Mouse (Mus musculus) limb, embryonic 11.5 days (tissue): ENCODE measurements around the gene Gtdc1. TPM values are rescaled to one million over a fixed set of nuclear protein-coding genes. Genes with fewer than 3 reads are reported as not detected.

ENCODE experiments used
- ATAC-seq: fragments of 200-750 bp; cut with Nextera tagmentation; 2 replicates; pipeline ENCODE4 v1.8.0; 2017; ENCODE audit warnings: low read depth; ENCODE audit not compliant: insufficient number of reproducible peaks, low FRiP score, low TSS enrichment
- DNase-seq: peaks from one replicate; pipeline ENCODE4 v3.0.0-alpha.2; 2015; ENCODE audit warnings: low spot score
- H3K27ac ChIP-seq: fragments of 300-500 bp; sonication (generic); replicated peaks from 2 replicates; pipeline ENCODE4 v1.5.1; 2014; ENCODE audit warnings: low read depth, mild to moderate bottlenecking, low read length
- H3K27me3 ChIP-seq: fragments of 300-500 bp; sonication (generic); 2 replicates; pipeline ENCODE4 v1.6.1; 2014; ENCODE audit warnings: mild to moderate bottlenecking, low read length, mixed read lengths; ENCODE audit not compliant: control insufficient read depth, insufficient read depth
- H3K36me3 ChIP-seq: fragments of 300-500 bp; sonication (generic); 2 replicates; pipeline ENCODE4 v1.6.1; 2014; ENCODE audit warnings: mild to moderate bottlenecking, low read length, moderate library complexity, mixed read lengths; ENCODE audit not compliant: control insufficient read depth, insufficient read depth
- H3K4me1 ChIP-seq: fragments of 300-500 bp; sonication (generic); 2 replicates; pipeline ENCODE4 v1.6.1; 2014; ENCODE audit warnings: low read length, mixed read lengths; ENCODE audit not compliant: control insufficient read depth, insufficient read depth
- H3K4me2 ChIP-seq: fragments of 300-500 bp; sonication (generic); 2 replicates; pipeline ENCODE4 v1.6.1; 2014; ENCODE audit warnings: low read depth, mild to moderate bottlenecking, moderate library complexity; ENCODE audit not compliant: severe bottlenecking
- H3K4me3 ChIP-seq: fragments of 300-500 bp; sonication (generic); 2 replicates; pipeline ENCODE4 v1.5.1; 2014; ENCODE audit warnings: low read depth, low read length
- H3K9ac ChIP-seq: fragments of 300-500 bp; sonication (generic); 2 replicates; pipeline ENCODE4 v1.6.1; 2014; ENCODE audit warnings: mild to moderate bottlenecking, low read length
- H3K9me3 ChIP-seq: fragments of 300-500 bp; sonication (generic); 2 replicates; pipeline ENCODE4 v1.6.1; 2016; ENCODE audit warnings: low read length; ENCODE audit not compliant: control insufficient read depth
- WGBS: fragments of 180-500 bp; shearing (Covaris S2); extraction: QIAGEN DNeasy Blood & Tissue Kit; methylation state at CpG from one replicate; pipeline ENCODE4 v1.1.7; 2014; 5-methylcytosine and 5-hydroxymethylcytosine counted together
- polyA plus RNA-seq: library from polyadenylated mRNA; unstranded; fragments of >200 nt; fragmentation: Nextera tagmentation; extraction: Ambion mirVana; gene quantifications from 2 replicates; pipeline ENCODE4 v1.2.1, GENCODE M21; 2014

Gene Gtdc1
- polyA plus RNA-seq, 1 experiment from 2014 or later = 9.7 TPM

- Histone ChIP-seq H3K9me3 (no peaks in the 10 kb centered on the region), H3K4me3 (no peak overlapping the region), H3K4me2 (peak overlapping the region; percentile 97; the same call in 1 of the 2 replicates), H3K36me3 (no peaks in the 10 kb centered on the region), H3K27me3 (0 out of 2 replicates have a peak, but pooled peaks cover 3% of the 10 kb centered on the region), H3K4me1 (no peaks in the 10 kb centered on the region; the same call in 1 of the 2 replicates), H3K9ac (no peak overlapping the region), H3K27ac (no peak overlapping the region)
- WGBS = 50% methylated on average over 12 of the region's 12 CpGs
- ATAC-seq (no peak), DNase-seq (no peak)
Measured at GRCm38 (mm10) chr2:44557669-44558281, 369.7 kb downstream of the Gtdc1 start.

GRCm38 (mm10) chr2:44556861-44557592 lies 370.4 kb downstream of the Gtdc1 start:
- peak; percentile 70; the same call in 1 of the 2 replicates for ATAC-seq
- Histone ChIP-seq H3K27ac (no peak overlapping the region), H3K27me3 (0 out of 2 replicates have a peak, but pooled peaks cover 3% of the 10 kb centered on the region), H3K9me3 (no peaks in the 10 kb centered on the region), H3K4me2 (peak overlapping the region; percentile 97), H3K36me3 (no peaks in the 10 kb centered on the region), H3K4me1 (no peaks in the 10 kb centered on the region; the same call in 1 of the 2 replicates), H3K9ac (peak overlapping the region; percentile 67), H3K4me3 (peak overlapping the region; percentile 42)
- 2% methylated on average over 42 of the region's 42 CpGs for WGBS
- DNase-seq = peak; percentile 69

GRCm38 (mm10) chr2:44554716-44555115 lies 372.7 kb downstream of the Gtdc1 start:
- 0 out of 2 replicates have a peak, but pooled peaks cover 3% of the 10 kb centered on the region for H3K27me3 ChIP-seq
- no peak overlapping the region for H3K4me2 ChIP-seq
- no peak overlapping the region for H3K27ac ChIP-seq
- 90% methylated on average over 3 of the region's 3 CpGs for WGBS
- H3K4me1 ChIP-seq = no peaks in the 10 kb centered on the region; the same call in 1 of the 2 replicates
- DNase-seq (no peak), ATAC-seq (no peak)
- H3K36me3 ChIP-seq = no peaks in the 10 kb centered on the region
- no peak overlapping the region for H3K4me3 ChIP-seq
- no peak overlapping the region for H3K9ac ChIP-seq
- no peaks in the 10 kb centered on the region for H3K9me3 ChIP-seq

GRCm38 (mm10) chr2:44549311-44549710 lies 378.1 kb downstream of the Gtdc1 start:
- Histone ChIP-seq H3K27ac (no peak overlapping the region), H3K9ac (no peak overlapping the region), H3K36me3 (no peaks in the 10 kb centered on the region), H3K9me3 (no peaks in the 10 kb centered on the region), H3K4me2 (no peak overlapping the region), H3K4me3 (no peak overlapping the region), H3K4me1 (no peaks in the 10 kb centered on the region), H3K27me3 (no peaks in the 10 kb centered on the region)
- DNase-seq (no peak), ATAC-seq (no peak)
- WGBS = 93% methylated on average over 6 of the region's 6 CpGs

- H3K4me1 ChIP-seq = no peaks in the 10 kb centered on the region
- no peak overlapping the region for H3K27ac ChIP-seq
Measured at GRCm38 (mm10) chr2:44542775-44543174, 384.7 kb downstream of the Gtdc1 start.

GRCm38 (mm10) chr2:44541726-44542125 lies 385.7 kb downstream of the Gtdc1 start:
- Histone ChIP-seq H3K4me3 (no peak overlapping the region), H3K4me1 (no peaks in the 10 kb centered on the region), H3K9ac (no peak overlapping the region), H3K27ac (no peak overlapping the region), H3K9me3 (no peaks in the 10 kb centered on the region), H3K27me3 (no peaks in the 10 kb centered on the region), H3K4me2 (no peak overlapping the region), H3K36me3 (no peaks in the 10 kb centered on the region)
- DNase-seq (no peak), ATAC-seq (no peak)
- WGBS = 95% methylated on average over 6 of the region's 6 CpGs

More at GRCm38 (mm10) chr2:44542775-44543174, 384.7 kb downstream of the Gtdc1 start:
- Histone ChIP-seq H3K9me3 (no peaks in the 10 kb centered on the region), H3K27me3 (no peaks in the 10 kb centered on the region), H3K4me2 (no peak overlapping the region), H3K9ac (no peak overlapping the region), H3K36me3 (no peaks in the 10 kb centered on the region), H3K4me3 (no peak overlapping the region)
- no peak for ATAC-seq
- no peak for DNase-seq

- no peaks in the 10 kb centered on the region for H3K4me1 ChIP-seq
- H3K27ac ChIP-seq = no peak overlapping the region
- ATAC-seq (no peak), DNase-seq (no peak)
- H3K9ac ChIP-seq = no peak overlapping the region
- H3K4me2 ChIP-seq = no peak overlapping the region
- H3K9me3 ChIP-seq = no peaks in the 10 kb centered on the region
- H3K4me3 ChIP-seq = no peak overlapping the region
- no peaks in the 10 kb centered on the region for H3K27me3 ChIP-seq
- no peaks in the 10 kb centered on the region for H3K36me3 ChIP-seq
- 91% methylated on average over 6 of the region's 6 CpGs for WGBS
Measured at GRCm38 (mm10) chr2:44540881-44541280, 386.6 kb downstream of the Gtdc1 start.

GRCm38 (mm10) chr2:44539121-44539634 lies 388.3 kb downstream of the Gtdc1 start:
- Histone ChIP-seq H3K4me3 (no peak overlapping the region), H3K36me3 (no peaks in the 10 kb centered on the region), H3K27me3 (no peaks in the 10 kb centered on the region), H3K9ac (no peak overlapping the region), H3K4me1 (no peaks in the 10 kb centered on the region), H3K4me2 (no peak overlapping the region), H3K9me3 (no peaks in the 10 kb centered on the region), H3K27ac (no peak overlapping the region)
- WGBS = 84% methylated on average over 5 of the region's 5 CpGs
- ATAC-seq = no peak
- no peak for DNase-seq
